Mouse (Mus musculus): ENCODE measurements around the gene Prkca. TPM values are rescaled to one million over a fixed set of nuclear protein-coding genes. Genes with fewer than 3 reads are reported as not detected.

The Prkca gene
- polyA plus RNA-seq, 1 experiment = not detected

DNA sequence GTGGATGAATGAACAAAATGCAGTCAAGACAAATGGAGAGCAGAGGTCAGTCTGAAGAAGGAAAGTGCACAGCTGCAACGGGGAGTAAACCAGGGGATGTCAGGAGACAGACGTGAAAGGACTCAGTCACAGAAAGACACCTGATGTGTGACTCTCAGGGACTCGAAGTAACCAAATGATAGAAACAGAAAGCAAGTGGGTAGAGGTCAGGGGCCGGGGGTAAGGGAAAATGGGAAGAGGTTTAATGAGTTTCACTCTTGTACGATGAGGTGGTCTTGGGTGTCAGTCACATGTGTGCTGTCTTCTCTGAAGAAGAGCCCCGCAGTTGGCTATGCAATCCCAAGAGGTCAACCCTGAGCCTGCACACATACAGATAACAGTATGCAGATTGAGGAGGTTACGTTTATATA, 82.0 kb downstream of the Prkca start:
- TF ChIP-seq GATA1 (IDR thresholded peaks at IDR 0.05; ENCODE audit: low read length) = no peak

DNA sequence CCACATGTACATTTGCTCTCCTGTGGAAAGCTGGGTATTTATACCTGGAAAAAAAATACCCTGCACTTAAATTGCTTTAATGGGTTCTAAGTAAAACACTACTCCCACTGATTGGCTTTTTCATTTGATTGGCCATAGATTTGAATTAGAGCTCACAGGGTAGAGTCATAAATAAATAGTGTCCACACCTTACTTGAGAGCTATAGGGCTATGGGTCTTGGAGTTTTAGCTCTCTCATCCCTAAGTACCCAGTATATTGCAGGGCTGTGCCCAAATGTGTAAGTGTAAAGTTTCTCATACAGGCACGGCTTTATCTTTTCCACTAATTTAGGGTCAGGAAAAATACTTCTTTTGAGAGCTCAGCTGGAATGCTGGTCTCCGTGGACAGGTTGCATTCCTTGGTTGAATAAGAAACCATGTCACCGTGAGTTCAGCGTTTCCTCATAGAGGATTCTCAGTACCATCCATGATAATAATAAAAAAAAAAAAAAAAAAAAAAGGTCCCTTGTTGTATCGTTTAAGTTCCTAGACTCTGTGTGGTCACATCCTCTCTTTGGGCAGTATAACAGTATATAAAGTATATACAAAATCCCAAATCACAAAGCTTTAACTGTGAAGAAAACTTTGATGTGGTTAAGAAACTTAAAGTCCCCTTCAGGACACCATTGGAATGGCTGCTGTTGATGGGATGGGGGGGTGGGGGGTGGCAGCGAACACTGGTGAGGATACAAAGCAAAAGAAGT, 82.8 kb downstream of the Prkca start:
- no peak for TF ChIP-seq GATA1 (IDR thresholded peaks at IDR 0.05; ENCODE audit: low read length)

DNA sequence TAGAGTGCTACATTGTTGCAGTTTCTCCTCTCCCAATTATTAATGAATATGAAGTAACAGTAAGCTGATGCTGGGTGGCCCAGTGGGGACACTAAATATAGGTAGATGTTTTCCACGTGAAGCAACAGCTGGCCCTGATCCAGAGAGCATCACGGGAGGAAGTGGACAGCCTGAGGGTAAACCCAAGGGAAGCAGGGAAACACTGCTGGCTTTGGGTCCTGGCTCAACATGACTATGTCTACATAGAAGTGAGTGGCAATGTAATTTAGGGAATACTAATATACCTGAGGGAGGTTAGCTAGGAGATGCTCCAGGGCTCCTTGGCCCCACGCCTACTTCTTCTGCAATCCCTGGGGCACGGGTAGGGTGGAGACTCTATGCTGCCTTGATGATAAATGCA, 84.3 kb downstream of the Prkca start:
- TF ChIP-seq GATA1 (IDR thresholded peaks at IDR 0.05; ENCODE audit: low read length) = no peak

DNA sequence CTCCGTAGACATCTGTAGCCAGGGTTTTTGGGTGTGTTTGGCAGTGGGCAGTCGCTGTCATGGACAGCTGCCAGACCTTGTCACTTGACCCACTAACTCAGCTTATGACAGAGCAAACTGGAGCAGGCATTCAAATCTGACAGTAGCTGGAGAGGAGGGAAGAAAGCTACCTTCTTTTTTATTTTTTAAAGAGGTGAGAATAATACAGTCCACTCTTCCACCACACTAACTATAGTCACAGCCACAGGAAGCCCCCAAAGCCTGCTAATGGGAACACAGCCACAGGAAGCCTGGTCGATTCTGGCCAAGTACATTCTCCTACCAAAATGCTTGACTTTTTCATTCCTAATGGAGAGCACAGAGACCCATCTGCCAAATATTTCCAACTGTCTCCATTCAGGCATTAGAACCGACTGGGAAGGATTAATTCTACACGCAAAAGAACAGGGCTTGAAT, 84.9 kb downstream of the Prkca start:
- TF ChIP-seq GATA1 (IDR thresholded peaks at IDR 0.05; ENCODE audit: low read length) = no peak

DNA sequence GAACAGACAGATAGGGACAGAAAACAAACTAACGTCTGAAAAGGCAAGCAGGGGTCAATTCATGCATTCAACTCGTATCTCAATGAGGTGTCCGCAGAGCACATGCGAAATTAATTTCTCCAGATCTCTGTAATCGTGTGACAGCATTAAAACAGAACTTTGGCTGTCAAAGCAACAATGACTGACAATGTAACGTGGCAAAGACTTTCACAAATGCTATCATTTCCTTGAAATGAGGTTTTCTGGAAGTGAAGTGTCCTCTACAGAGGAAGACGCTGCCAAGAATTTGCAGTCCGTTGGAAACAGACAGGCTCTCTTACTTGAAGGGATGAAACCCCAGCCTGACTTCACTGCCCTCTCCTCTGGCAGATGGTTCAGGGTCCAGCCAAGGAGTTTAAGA, 85.8 kb downstream of the Prkca start:
- TF ChIP-seq GATA1 (IDR thresholded peaks at IDR 0.05; ENCODE audit: low read length) = no peak

DNA sequence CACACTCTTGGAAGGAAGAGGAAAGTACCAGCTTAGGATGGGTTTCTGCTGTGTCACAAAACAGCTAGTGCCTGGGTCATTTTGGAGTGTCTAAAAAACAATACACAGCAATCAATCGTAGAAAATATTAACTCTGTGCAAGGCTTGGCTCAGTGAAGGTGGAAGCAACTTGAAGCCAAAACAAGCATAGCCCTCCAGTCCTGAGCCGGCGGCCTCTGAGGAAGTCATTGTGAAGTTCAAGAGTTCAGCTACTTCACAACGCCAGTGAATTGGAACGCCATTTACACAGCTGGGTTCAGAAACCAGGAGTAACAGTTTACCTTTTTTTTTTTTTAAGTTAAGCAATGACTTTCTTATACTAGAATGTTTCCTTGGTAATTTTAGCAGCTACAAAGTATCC, 89.0 kb downstream of the Prkca start:
- no peak for TF ChIP-seq GATA1 (IDR thresholded peaks at IDR 0.05; ENCODE audit: low read length)

DNA sequence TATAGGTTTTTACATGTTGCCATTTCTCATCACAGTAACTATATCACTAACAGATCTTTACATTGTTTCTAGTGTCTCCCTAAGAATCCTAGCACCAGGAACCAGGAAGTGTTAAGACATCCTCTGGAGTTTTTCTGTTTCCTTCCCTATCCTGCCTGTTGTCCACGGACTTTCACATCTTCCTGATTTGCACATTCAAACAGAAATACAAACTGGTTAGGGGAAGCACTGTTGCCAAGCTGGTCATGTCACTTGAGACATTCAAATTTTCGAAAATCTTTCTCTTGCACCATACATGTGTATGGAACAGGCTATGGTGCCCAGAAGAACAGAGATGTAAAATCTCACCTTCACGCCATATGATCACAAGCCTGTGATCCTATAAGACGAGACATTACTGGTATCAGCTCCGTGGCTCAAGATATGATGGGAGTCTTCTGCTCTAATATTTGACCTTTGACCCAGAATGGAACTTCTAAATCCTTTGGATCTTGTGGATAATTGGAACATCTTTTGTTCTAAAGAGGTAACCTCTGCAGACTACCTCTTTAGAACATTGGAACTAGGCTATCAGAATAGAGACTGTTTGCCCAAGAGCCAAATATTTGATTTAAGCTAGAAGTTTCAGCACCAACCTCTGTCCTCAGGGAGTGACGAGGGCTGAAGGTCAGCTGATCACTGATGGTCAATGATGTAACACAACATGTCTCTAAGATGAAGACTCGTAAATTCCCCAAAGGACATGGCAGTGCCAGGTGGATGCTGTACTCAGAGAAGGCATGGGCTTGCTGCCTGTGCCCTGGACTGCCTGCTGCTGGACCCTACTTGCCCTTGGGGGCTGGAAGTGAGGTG, 91.6 kb downstream of the Prkca start:
- TF ChIP-seq GATA1 (IDR thresholded peaks at IDR 0.05; ENCODE audit: low read length) = no peak

DNA sequence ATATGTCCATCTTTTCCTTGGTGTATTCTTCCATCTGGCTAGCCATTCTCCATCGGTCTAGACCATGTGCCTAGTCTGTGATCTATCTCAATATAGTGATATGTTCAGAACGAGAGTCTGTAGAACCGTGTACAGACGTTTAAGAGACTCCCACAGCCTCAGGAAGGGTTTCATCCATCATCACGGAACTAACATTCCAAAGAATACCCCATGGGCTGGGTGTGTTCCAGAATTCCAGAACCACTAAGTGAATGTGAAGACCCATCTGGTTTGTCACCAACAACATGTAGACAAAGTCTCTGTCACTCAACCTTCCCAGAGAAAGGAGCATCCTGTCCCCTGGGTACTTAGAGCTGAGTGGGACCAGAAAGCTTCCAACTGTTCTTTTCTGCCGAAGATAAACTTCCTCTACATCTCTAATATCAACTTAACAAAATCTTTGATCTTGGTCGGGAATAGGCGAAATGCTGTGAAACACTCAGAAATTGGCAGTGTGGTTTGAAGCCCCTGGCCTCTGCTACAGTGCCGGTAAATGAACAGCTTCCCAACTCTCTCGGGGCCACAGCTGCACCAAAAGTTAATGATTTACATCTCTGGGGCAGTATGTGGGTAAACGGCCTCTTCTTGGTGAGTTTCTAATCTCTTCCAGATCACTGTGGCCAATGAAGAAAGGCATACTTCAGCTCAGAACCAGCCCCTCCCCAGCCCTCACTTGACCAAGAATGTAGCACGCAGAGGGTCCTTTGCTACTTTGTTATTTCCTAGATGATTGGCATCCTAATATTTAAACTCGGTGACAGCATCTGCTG, 92.7 kb downstream of the Prkca start:
- TF ChIP-seq GATA1 (IDR thresholded peaks at IDR 0.05; ENCODE audit: low read length) = no peak

DNA sequence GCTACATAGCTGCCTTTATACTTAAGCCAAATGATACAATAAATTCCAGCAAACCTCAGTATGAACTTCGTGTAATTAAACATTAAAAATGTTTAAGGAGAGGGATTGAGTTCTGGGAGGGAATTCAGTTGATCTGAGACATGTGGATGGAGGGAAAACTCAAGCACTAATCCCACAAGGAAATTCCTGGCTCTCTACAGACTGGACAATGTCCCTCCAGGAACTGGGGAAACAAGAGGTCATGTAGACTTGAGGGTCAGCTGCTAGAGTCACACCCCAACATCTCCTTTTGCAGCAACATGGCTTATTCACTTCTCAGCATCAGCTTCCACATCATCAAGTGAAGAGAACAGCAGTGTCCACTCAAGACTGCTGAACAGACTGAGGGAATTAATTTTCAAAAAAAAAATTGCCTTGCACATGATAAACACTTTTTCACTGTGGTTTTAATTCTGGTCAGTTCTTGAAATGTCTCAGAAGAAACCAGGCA, 93.5 kb downstream of the Prkca start:
- no peak for TF ChIP-seq GATA1 (IDR thresholded peaks at IDR 0.05; ENCODE audit: low read length)

DNA sequence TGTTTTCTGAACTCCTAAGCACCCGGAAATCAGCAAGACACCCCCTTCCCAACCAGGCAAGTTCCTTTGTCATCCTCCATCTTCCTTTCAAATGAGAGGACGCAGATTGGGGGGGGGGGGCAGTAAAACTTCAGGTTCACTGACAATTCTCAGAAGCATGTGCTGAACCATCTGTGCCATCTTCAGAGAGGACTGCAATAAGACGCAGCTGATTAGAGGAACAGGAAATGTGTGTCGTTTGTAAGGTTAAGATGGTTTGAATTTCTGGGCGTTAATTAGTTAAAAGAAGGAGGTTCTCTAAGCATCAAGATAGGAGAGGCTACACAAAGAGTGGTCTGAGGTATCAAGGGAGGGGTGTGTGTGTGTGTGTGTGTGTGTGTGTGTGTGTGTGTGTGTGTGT, 94.2 kb downstream of the Prkca start:
- no peak for TF ChIP-seq GATA1 (IDR thresholded peaks at IDR 0.05; ENCODE audit: low read length)

DNA sequence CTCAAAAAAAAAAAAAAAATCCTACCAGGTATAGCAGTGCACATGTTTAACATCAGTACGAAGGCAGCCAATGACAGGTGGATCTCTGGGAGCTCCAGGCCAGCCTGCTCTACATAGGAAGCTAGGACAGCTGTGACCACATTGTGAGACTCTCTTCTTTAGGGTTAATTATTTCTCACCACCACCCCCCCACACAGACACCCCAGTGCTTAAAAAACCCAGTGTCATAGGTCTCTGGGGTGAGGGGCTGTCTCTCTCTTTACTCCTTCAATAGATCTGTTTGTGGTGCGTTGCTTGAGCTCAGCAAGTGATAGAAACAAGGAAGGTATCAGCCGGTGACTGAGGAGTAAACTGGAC, 94.7 kb downstream of the Prkca start:
- TF ChIP-seq GATA1 (IDR thresholded peaks at IDR 0.05; ENCODE audit: low read length) = no peak

DNA sequence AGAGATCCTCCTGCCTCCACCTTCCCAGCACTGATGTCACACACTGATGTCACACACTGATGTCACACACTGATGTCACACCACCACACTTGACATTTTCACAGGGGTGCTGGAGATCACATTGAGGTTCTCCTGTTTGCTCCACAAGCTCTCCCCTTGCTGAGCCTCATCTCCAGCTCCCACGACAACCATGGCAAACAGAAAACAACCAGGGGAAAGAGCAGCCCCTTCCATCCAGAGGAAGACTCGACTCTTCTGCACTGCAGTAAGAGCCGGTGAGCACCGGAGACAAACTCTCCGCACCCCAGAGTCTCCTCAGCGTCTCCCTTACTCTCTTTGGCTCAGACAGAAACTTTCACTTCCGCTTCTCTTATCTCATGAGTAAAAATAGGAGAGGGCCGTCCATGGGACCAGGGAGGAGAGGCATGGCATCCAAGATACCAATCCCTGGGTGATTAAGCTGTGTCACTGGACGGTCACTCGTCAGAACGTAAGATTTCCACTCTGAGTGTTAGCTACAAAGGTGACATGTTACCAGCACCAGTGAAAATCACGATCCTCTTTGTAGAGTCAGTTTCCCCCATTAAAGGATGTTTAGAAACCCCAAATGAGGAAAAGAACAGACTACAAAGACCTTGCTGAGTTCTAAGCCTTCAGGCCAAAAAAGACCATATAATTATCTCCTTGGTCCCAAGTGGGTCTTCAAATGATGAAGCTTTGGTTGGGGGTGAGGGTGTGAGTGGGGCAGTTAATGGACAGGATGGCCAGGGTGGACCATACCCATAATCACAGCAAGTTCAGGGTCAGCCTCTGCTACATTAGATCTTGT, 95.3 kb downstream of the Prkca start:
- TF ChIP-seq GATA1 (IDR thresholded peaks at IDR 0.05; ENCODE audit: low read length) = no peak

DNA sequence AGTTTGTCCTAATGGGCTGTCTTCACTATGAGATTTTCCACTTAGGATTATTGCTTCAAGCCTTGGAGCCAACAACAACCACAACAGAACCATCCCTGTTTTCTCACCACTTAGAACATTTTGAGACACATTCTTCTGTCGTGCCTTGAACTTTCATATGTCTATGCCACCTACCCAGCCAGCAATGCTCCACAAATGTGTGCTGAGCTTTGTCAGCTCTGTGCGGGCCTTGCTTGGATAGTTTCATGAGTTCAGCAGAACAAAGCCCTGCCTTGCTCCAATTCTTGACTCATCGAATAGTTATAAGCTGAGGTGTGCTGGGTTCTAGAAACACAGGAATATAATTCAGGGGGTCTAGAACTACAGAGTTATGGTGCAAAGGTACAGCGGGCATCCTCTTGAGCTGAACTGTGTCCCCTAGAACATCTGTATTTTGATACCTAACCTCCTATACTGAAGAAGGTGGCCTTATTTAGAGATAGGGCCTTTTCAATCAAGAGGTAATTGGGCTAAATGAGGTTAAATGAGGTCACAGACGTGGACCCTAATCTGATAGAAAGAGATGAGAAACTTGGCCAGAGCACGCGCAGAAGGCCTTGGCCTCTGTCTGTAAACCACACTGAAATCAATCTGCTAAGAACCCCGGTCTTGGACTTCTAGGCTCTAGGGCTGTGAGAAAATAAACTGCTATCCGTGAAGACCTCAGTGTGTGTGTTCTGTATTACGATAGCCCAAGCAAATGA, 96.4 kb downstream of the Prkca start:
- TF ChIP-seq GATA1 (IDR thresholded peaks at IDR 0.05; ENCODE audit: low read length) = no peak

DNA sequence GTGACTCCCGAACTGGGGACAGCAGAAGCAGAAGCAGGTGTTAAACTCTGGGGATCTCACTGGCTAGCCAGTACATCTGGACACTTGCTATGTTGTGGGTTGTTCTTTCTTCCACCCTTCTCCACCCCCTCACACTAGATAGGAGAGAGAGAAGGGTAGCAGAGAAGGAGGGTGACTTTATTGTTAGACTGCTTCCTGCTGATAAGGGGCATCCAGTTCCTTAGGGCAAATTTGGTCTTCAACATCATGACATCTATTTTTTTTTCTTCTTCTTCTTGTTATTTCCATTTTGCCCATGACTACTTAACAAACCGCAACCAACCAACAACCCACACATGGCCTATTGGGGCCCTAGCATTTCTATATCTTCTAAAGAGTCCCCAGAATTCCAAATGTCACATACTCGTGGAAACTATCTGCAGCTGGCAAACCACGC, 97.4 kb downstream of the Prkca start:
- peak; percentile 48 for TF ChIP-seq GATA1 (IDR thresholded peaks at IDR 0.05; ENCODE audit: low read length)
